Mouse (Mus musculus): ENCODE measurements around the gene Slc4a2. TPM values are rescaled to one million over a fixed set of nuclear protein-coding genes. Genes with fewer than 3 reads are reported as not detected.

The Slc4a2 gene
- polyA plus RNA-seq, 1 experiment from 2014 or later: 28.9 TPM

- Histone ChIP-seq H3K9ac (replicated peaks; ENCODE audit: low read depth) (no peak overlapping the region), H3K27ac (ENCODE audit: low read length) (no peak overlapping the region), H3K27me3 (replicated peaks; ENCODE audit: insufficient read depth, low read length) (no peaks in the 10 kb centered on the region), H3K9me3 (ENCODE audit: low read length) (no peaks in the 10 kb centered on the region), H3K4me3 (ENCODE audit: low read depth, low read length) (peak overlapping the region; percentile 72; the same call in 1 of the 2 replicates), H3K36me3 (ENCODE audit: insufficient read depth, low read length) (peaks cover 19% of the 10 kb centered on the region), H3K4me1 (ENCODE audit: insufficient read depth, low read depth, low read length) (peaks cover 18% of the 10 kb centered on the region), H3K4me2 (replicated peaks; ENCODE audit: low read depth, low read length) (peak overlapping the region; percentile 85)
- WGBS: 84% methylated on average over 12 of the region's 12 CpGs
- no peak for DNase-seq (ENCODE audit: low spot score)
- TF ChIP-seq CTCF (IDR thresholded peaks at IDR 0.05) (no peak), EP300 (IDR thresholded peaks at IDR 0.05) (no peak)
- no peak for ATAC-seq
Measured at GRCm38 (mm10) chr5:24443927-24444326, 20.3 kb downstream of the Slc4a2 start.

- peak; percentile 97 for DNase-seq (ENCODE audit: low spot score)
- peaks cover 18% of the 10 kb centered on the region for H3K4me1 ChIP-seq (ENCODE audit: insufficient read depth, low read depth, low read length)
- H3K27ac ChIP-seq (ENCODE audit: low read length): peak within 1 kb of the TSS; percentile 90
- H3K9me3 ChIP-seq (ENCODE audit: low read length): no peaks in the 10 kb centered on the region
- under 1% methylated on average over 53 of the region's 60 CpGs for WGBS
- peaks cover 10% of the 10 kb centered on the region; the same call in 1 of the 2 replicates for H3K36me3 ChIP-seq (ENCODE audit: insufficient read depth, low read length)
- H3K9ac ChIP-seq (replicated peaks; ENCODE audit: low read depth): peak within 1 kb of the TSS; percentile 70
- peak within 1 kb of the TSS; percentile 72 for H3K4me3 ChIP-seq (ENCODE audit: low read depth, low read length)
- TF ChIP-seq CTCF (IDR thresholded peaks at IDR 0.05): 0 out of 2 replicates have a peak, but pooled peaks have one; percentile 3
- TF ChIP-seq EP300 (IDR thresholded peaks at IDR 0.05): no peak
- H3K27me3 ChIP-seq (replicated peaks; ENCODE audit: insufficient read depth, low read length): no peaks in the 10 kb centered on the region
- ATAC-seq: peak; percentile 89
- peak within 1 kb of the TSS; percentile 85 for H3K4me2 ChIP-seq (replicated peaks; ENCODE audit: low read depth, low read length)
Measured at GRCm38 (mm10) chr5:24444746-24445427, 21.2 kb downstream of the Slc4a2 start, which contains the start of gene Fastk. Gene Fastk (minus strand): TSS chr5:24445287.

- Histone ChIP-seq H3K9me3 (ENCODE audit: low read length) (no peaks in the 10 kb centered on the region), H3K4me2 (replicated peaks; ENCODE audit: low read depth, low read length) (peak overlapping the region; percentile 85), H3K4me3 (ENCODE audit: low read depth, low read length) (peak overlapping the region; percentile 72), H3K4me1 (ENCODE audit: insufficient read depth, low read depth, low read length) (peaks cover 18% of the 10 kb centered on the region), H3K36me3 (ENCODE audit: insufficient read depth, low read length) (peaks cover 3% of the 10 kb centered on the region; the same call in 1 of the 2 replicates), H3K27me3 (replicated peaks; ENCODE audit: insufficient read depth, low read length) (no peaks in the 10 kb centered on the region), H3K27ac (ENCODE audit: low read length) (peak overlapping the region; percentile 90), H3K9ac (replicated peaks; ENCODE audit: low read depth) (peak overlapping the region; percentile 32; the same call in 1 of the 2 replicates)
- ATAC-seq (peak; percentile 1; the same call in 1 of the 2 replicates), DNase-seq (ENCODE audit: low spot score) (no peak)
- 55% methylated on average over 20 of the region's 20 CpGs for WGBS
- TF ChIP-seq EP300 (IDR thresholded peaks at IDR 0.05): no peak
- TF ChIP-seq CTCF (IDR thresholded peaks at IDR 0.05): peak; percentile 39; the same call in 1 of the 2 replicates
Measured at GRCm38 (mm10) chr5:24445428-24446080, 21.9 kb downstream of the Slc4a2 start.

- H3K4me1 ChIP-seq (ENCODE audit: insufficient read depth, low read depth, low read length): peaks cover 18% of the 10 kb centered on the region
- DNase-seq (ENCODE audit: low spot score): no peak
- no peaks in the 10 kb centered on the region for H3K27me3 ChIP-seq (replicated peaks; ENCODE audit: insufficient read depth, low read length)
- no peaks in the 10 kb centered on the region for H3K9me3 ChIP-seq (ENCODE audit: low read length)
- H3K9ac ChIP-seq (replicated peaks; ENCODE audit: low read depth): no peak overlapping the region
- WGBS: 89% methylated on average over 7 of the region's 7 CpGs
- TF ChIP-seq EP300 (IDR thresholded peaks at IDR 0.05) (no peak), CTCF (IDR thresholded peaks at IDR 0.05) (no peak)
- H3K27ac ChIP-seq (ENCODE audit: low read length): no peak overlapping the region
- no peaks in the 10 kb centered on the region for H3K36me3 ChIP-seq (ENCODE audit: insufficient read depth, low read length)
- H3K4me2 ChIP-seq (replicated peaks; ENCODE audit: low read depth, low read length): no peak overlapping the region
- no peak overlapping the region for H3K4me3 ChIP-seq (ENCODE audit: low read depth, low read length)
- ATAC-seq: no peak
Measured at GRCm38 (mm10) chr5:24446630-24447029, 23.0 kb downstream of the Slc4a2 start.

GRCm38 (mm10) chr5:24447624-24448298 is 24.1 kb downstream of the Slc4a2 start, which contains the start of gene Tmub1:
Gene Tmub1 (minus strand): TSS chr5:24447854.
- H3K9me3 ChIP-seq (ENCODE audit: low read length): no peaks in the 10 kb centered on the region
- H3K9ac ChIP-seq (replicated peaks; ENCODE audit: low read depth): peak within 1 kb of the TSS; percentile 44; the same call in 1 of the 2 replicates
- 2% methylated on average over 33 of the region's 34 CpGs for WGBS
- H3K27me3 ChIP-seq (replicated peaks; ENCODE audit: insufficient read depth, low read length): no peaks in the 10 kb centered on the region
- peak within 1 kb of the TSS; percentile 47; the same call in 1 of the 2 replicates for H3K27ac ChIP-seq (ENCODE audit: low read length)
- H3K36me3 ChIP-seq (ENCODE audit: insufficient read depth, low read length): no peaks in the 10 kb centered on the region
- H3K4me1 ChIP-seq (ENCODE audit: insufficient read depth, low read depth, low read length): peaks cover 18% of the 10 kb centered on the region
- ATAC-seq (peak; percentile 59), DNase-seq (ENCODE audit: low spot score) (peak; percentile 89)
- H3K4me3 ChIP-seq (ENCODE audit: low read depth, low read length): peak within 1 kb of the TSS; percentile 52
- TF ChIP-seq EP300 (IDR thresholded peaks at IDR 0.05): no peak
- no peak for TF ChIP-seq CTCF (IDR thresholded peaks at IDR 0.05)
- peak within 1 kb of the TSS; percentile 76 for H3K4me2 ChIP-seq (replicated peaks; ENCODE audit: low read depth, low read length)
